Mouse (Mus musculus) midbrain, embryonic 11.5 days (tissue): ENCODE results near the gene Tmprss5. TPM values are rescaled to one million over a fixed set of nuclear protein-coding genes. Genes with fewer than 3 reads are reported as not detected.

Source experiments
- ATAC-seq: fragments of 200-750 bp; cut with Nextera tagmentation; 2 replicates; pipeline ENCODE4 v1.8.0; 2017; ENCODE audit warnings: moderate TSS enrichment, moderate library complexity; ENCODE audit not compliant: low FRiP score
- DNase-seq: peaks from one replicate; pipeline ENCODE4 v3.0.0; 2015; ENCODE audit warnings: low spot score; ENCODE audit errors: missing footprints
- H3K27ac ChIP-seq: fragments of 300-500 bp; sonication (generic); 2 replicates; pipeline ENCODE4 v1.5.1; 2014; ENCODE audit warnings: low read depth, low read length
- H3K27me3 ChIP-seq: fragments of 300-500 bp; sonication (generic); 2 replicates; pipeline ENCODE4 v1.6.1; 2014; ENCODE audit warnings: mild to moderate bottlenecking, low read length, moderate library complexity, mixed read lengths; ENCODE audit not compliant: control insufficient read depth, insufficient read depth
- H3K36me3 ChIP-seq: fragments of 300-500 bp; sonication (generic); 2 replicates; pipeline ENCODE4 v1.6.1; 2014; ENCODE audit warnings: mild to moderate bottlenecking, low read length, moderate library complexity, mixed read lengths; ENCODE audit not compliant: control insufficient read depth, insufficient read depth
- H3K4me1 ChIP-seq: fragments of 300-500 bp; sonication (generic); 2 replicates; pipeline ENCODE4 v1.6.1; 2014; ENCODE audit warnings: low read length; ENCODE audit not compliant: control insufficient read depth, insufficient read depth
- H3K4me2 ChIP-seq: fragments of 300-500 bp; sonication (generic); 2 replicates; pipeline ENCODE4 v1.6.1; 2014; ENCODE audit warnings: mild to moderate bottlenecking, moderate library complexity
- H3K4me3 ChIP-seq: fragments of 300-500 bp; sonication (generic); 2 replicates; pipeline ENCODE4 v1.5.1; 2014; ENCODE audit warnings: low read depth, low read length
- H3K9ac ChIP-seq: fragments of 300-500 bp; sonication (generic); 2 replicates; pipeline ENCODE4 v1.6.1; 2014; ENCODE audit warnings: low read length
- H3K9me3 ChIP-seq: fragments of 300-500 bp; sonication (generic); 2 replicates; pipeline ENCODE4 v1.6.1; 2016; ENCODE audit warnings: low read length; ENCODE audit not compliant: control insufficient read depth
- WGBS: fragments of 180-500 bp; shearing (Covaris S2); extraction: QIAGEN DNeasy Blood & Tissue Kit; methylation state at CpG from one replicate; pipeline ENCODE4 v1.1.7; 2014; 5-methylcytosine and 5-hydroxymethylcytosine counted together
- polyA plus RNA-seq: library from polyadenylated mRNA; unstranded; fragments of >200 nt; fragmentation: Nextera tagmentation; extraction: Ambion mirVana; gene quantifications from 2 replicates; pipeline ENCODE4 v1.2.1, GENCODE M21; 2014

Tmprss5 gene
- polyA plus RNA-seq, 1 experiment from 2014 or later = 0.79 TPM

GRCm38 (mm10) chr9:49143841-49144240 is 62.8 kb downstream of the Tmprss5 start:
- Histone ChIP-seq H3K36me3 (no peaks in the 10 kb centered on the region), H3K4me3 (no peak overlapping the region), H3K4me1 (no peaks in the 10 kb centered on the region), H3K27me3 (no peaks in the 10 kb centered on the region), H3K27ac (no peak overlapping the region), H3K9ac (no peak overlapping the region), H3K9me3 (no peaks in the 10 kb centered on the region), H3K4me2 (no peak overlapping the region)
- DNase-seq (peak; percentile 75), ATAC-seq (no peak)
- 88% methylated on average over 3 of the region's 3 CpGs for WGBS

GRCm38 (mm10) chr9:49145776-49146175 is 64.7 kb downstream of the Tmprss5 start:
- H3K27me3 ChIP-seq = no peaks in the 10 kb centered on the region
- no peak overlapping the region for H3K9ac ChIP-seq
- H3K4me2 ChIP-seq = no peak overlapping the region
- H3K9me3 ChIP-seq = no peaks in the 10 kb centered on the region
- H3K27ac ChIP-seq = no peak overlapping the region
- DNase-seq (no peak), ATAC-seq (no peak)
- H3K36me3 ChIP-seq = no peaks in the 10 kb centered on the region
- no peak overlapping the region for H3K4me3 ChIP-seq
- no peaks in the 10 kb centered on the region for H3K4me1 ChIP-seq
- WGBS = 87% methylated on average over 8 of the region's 8 CpGs

- H3K27me3 ChIP-seq = no peaks in the 10 kb centered on the region
- no peaks in the 10 kb centered on the region for H3K4me1 ChIP-seq
- WGBS = 74% methylated on average over 3 of the region's 3 CpGs
- ATAC-seq (no peak), DNase-seq (peak; percentile 76)
- H3K9ac ChIP-seq = no peak overlapping the region
- H3K27ac ChIP-seq = no peak overlapping the region
- no peaks in the 10 kb centered on the region for H3K36me3 ChIP-seq
- no peak overlapping the region for H3K4me2 ChIP-seq
- H3K4me3 ChIP-seq = no peak overlapping the region
- H3K9me3 ChIP-seq = no peaks in the 10 kb centered on the region
Measured at GRCm38 (mm10) chr9:49147031-49147430, 66.0 kb downstream of the Tmprss5 start.

Other genes with a start within 250 kb of the Tmprss5 start
- gene Zbtb16, start 245.0 kb upstream of the Tmprss5 start, polyA plus RNA-seq = 14.0 and 15.0 TPM in 2 replicates
- gene Htr3a, start 170.2 kb upstream of the Tmprss5 start, polyA plus RNA-seq = 0.11 and 0.19 TPM in 2 replicates
- gene Htr3b, start 116.3 kb upstream of the Tmprss5 start, polyA plus RNA-seq = 0.08 TPM in 1 of 2 replicates, not detected in the other
- gene Usp28, start 95.9 kb upstream of the Tmprss5 start, polyA plus RNA-seq = 41.5 and 43.0 TPM in 2 replicates
- 56.1 and 62.7 TPM in 2 replicates for gene Zw10, start 25.6 kb upstream of the Tmprss5 start, polyA plus RNA-seq
- not detected in 2 replicates for gene Gm4894, start 169.3 kb downstream of the Tmprss5 start, polyA plus RNA-seq